Mouse (Mus musculus): ENCODE measurements around the gene Noxred1.

Gene Noxred1

GRCm38 (mm10) chr12:87230379-87230895 lies 8.1 kb downstream of the Noxred1 start:
- no peak for DNase-seq (ENCODE audit: low read depth, low spot score)

DNA sequence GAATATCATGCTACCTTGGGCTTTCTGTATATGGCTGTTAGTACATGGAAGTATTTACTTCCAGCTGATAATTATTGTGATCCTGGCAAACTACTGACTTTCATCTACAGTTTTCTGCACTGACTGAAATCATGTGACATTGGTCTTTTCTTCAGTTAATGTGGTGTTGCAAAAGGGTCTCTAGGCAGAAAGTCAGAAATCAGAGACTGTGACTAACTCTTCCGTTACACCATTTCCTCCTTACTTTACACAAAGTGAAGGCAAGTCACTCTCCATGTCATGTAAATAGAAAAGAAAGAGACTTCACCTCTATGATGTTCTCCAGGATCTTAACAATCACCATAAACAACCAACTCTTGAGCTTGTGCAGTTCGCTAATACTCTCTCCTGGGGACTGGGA lies 8.9 kb downstream of the Noxred1 start:
- DNase-seq (ENCODE audit: low read depth, low spot score): no peak

- peak; percentile 86 for DNase-seq (ENCODE audit: low read depth, low spot score)
These were observed 11.7 kb downstream of the Noxred1 start for GRCm38 (mm10) chr12:87226801-87227200.

DNA sequence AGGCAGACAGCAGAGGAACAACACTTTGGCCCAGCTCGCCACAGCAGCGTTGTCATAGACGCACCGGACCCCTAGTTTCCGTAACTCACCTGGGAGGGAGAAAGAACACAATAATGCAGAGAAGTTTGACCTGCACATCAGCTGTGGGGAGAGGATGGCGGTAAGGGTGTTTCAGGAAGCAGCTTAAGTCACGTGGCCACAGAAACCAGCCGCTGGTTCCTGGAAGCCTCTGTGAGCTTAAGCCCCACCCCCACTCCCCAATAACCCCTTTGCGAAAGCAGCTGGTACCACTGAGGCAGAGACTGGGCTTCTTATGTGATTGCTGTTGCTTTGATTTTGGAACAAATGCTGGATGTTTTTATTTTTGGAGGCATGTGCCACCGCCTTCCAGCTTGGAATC lies 13.6 kb downstream of the Noxred1 start:
- peak; percentile 85 for DNase-seq (ENCODE audit: low read depth, low spot score)

GRCm38 (mm10) chr12:87219362-87219761 lies 19.2 kb downstream of the Noxred1 start:
- no peak for DNase-seq (ENCODE audit: low read depth, low spot score)

DNA sequence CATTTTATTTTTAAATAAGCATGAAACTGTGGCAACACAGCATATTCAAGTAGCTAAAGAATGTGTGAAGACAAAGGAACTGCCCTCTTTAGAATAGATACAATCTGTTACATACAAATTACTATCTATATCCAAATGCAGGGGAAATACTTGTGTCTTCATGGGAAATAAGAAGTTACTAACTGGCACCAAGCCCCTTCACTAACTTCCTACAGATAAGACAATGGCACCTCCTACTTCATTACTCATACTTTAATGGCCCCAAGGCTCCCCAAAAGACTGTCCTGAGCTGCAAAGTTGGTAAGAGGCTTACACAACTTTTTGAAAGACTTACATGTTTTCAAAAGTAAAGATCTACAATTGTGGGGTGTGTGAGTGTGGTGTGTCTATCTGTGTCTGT lies 20.9 kb downstream of the Noxred1 start:
- DNase-seq (ENCODE audit: low read depth, low spot score): no peak

DNA sequence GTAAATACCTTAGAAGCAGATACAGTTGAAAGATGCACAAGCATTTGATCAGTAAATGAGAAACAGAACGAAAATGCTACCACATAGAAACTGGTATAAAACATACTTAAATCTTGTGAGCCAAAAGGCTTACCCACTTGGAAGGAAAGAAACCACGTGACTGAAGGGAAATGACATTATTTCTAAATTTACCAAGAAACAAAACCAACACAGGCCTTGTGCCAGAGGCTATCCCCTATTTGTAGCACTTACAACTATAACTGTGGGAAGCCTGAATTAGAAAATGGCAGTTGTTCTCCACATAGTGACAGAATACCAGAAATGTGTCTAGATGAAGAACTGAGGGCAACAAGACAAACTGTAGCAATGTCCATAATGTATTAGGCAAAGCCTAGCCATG lies 22.5 kb downstream of the Noxred1 start:
- no peak for DNase-seq (ENCODE audit: low read depth, low spot score)

- no peak for DNase-seq (ENCODE audit: low read depth, low spot score)
These were observed 25.5 kb downstream of the Noxred1 start for GRCm38 (mm10) chr12:87212844-87213606.

DNA sequence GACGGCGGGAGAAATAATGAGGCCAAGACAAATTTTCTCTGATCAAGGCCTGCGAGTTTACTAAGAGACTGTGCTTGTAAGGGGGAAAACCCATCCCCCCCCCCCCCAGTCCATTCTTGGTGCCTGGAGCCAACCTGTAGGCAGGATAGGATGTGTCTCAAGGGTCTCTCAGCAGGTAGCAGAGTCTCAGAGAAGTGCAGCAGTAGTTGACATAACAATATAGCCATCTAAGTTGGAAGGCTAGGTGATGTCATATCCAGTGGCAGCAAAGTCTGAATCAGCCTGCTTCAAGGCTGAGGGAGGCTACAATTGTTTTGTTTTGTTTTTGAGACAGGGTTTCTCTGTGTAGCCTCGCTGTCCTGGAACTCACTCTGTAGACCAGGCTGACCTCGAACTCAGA lies 32.7 kb downstream of the Noxred1 start:
- peak; percentile 69 for DNase-seq (ENCODE audit: low read depth, low spot score)

DNA sequence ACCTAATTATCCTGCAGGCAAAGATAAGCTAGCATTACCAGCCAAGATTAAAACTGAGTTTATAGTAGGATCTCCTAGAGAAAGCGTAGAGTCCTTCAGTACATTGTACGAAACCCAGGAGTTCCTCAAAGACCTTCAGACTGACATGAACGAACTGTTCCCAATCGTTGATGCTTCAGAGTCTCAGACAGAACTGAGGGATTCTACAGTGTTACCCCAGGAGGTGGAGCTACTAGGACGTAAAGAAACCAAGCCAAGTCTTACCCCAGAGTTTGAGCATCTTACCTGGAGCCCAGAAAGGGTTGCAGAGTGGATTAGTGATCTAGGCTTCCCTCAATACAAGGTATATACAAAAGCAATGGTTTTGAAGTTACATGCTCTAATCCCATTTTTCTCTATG lies 36.8 kb downstream of the Noxred1 start:
- no peak for DNase-seq (ENCODE audit: low read depth, low spot score)

DNA sequence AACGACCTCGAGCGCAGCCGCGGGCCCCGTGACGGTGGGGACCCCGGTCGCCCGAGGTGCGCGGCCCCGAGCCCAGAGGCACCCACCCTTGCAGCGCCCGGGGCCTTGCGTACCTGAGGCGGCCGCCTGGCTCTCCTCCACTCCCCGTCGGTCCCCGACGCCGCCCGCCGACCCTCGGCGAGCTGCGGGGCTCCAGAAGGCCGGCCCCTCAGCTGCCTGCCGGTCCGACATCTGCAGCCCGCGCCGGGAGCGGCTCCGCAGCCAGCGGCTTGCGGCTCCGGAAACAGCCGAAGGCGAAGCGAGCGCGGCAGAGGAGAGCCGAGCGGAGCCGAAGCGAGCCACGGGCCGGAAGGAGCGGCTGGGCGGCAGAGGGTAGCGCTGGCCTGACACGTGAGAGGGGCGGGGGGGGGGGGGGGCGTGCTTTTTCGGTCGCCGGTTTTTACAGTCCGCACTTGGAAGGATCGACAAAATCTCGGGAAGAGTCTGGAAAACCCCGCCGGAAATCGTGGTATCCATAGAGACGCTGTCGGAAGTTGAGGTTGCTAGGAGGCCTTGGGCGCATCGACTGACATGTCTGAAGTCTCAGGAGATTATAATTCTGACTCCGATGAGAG lies 38.5 kb downstream of the Noxred1 start, which contains the start of gene Tmed8:
Gene Tmed8, minus strand, starts transcription at position 482 of the 614 bp plus-strand sequence.
- peak; percentile 96 for DNase-seq (ENCODE audit: low read depth, low spot score)

DNA sequence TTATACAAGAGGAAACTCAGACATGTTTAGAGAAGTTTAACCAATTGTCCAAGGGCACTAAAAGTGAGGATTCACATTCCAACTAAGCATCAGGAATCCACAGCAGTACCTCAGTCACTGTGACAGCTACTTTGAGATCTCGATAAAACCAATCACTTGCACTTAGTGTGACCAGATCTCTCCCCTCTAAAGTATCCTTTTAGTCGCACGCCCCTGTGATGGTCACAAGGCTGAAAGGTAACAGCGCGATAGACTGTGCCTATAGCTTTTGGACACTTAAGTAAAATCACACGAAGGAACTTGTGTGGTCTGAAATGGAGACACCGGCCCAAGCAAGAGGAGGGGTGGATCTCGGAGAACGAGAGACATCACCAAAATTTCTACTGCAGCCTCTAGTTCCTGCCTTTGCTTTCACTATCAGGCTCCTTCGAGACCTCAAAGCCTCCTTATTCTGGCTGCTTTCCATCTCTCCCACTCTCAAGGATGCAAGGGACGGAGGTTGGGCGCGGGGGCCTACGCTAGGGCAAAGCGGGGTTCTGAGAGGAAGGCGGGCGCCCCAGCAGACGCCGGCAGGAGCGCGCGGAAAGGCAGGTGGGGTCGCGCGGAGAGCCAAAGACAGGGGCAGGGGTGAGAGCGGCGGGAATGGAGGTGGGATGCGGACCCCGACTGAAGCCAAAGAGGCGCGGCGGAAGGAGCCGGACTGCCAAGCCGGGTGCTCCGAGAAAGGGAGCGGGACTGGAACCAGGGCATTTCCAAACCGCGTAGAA lies 39.1 kb downstream of the Noxred1 start, which contains the start of gene Samd15:
Gene Samd15, plus strand, starts transcription at position 518 of the 767 bp plus-strand sequence.
- peak; percentile 73 for DNase-seq (ENCODE audit: low read depth, low spot score)

DNA sequence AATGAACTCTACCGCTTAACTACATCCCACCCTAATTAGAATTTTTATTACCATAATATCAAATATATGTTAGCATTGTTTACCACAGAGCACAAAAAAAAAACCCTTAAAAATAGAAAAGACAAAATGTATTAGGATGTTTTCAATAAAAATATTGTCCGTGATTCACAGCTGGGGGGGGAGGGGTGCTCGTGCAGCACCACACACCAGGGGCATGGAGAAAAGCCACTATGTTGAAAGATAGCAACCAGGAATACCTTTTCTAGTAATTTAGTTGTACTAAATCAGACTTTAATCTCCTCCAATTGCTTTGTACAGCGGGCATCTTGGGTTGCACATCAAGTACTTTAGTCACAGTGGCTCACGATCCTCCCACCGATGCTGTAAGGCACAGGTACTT lies 39.7 kb downstream of the Noxred1 start:
- DNase-seq (ENCODE audit: low read depth, low spot score): no peak

DNA sequence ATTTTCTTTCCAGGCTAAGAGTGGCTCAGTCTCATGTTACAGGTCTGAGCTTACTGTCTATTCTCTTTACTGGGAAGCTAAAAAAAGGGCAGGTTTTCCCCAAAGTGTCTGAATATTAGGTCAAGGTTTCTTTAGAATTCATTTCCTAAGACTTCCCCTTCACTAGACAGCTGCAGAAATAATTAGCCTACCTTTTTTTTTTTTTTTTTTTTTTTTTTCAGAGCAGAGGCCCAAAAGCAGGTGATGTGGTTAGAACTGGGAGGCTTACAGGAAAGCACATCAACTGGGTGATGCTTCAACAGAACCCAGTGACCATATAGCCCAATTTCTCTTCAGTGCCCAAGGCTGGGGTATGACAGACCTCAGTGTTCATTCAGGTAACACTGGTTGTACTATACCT lies 42.2 kb downstream of the Noxred1 start:
- no peak for DNase-seq (ENCODE audit: low read depth, low spot score)

DNA sequence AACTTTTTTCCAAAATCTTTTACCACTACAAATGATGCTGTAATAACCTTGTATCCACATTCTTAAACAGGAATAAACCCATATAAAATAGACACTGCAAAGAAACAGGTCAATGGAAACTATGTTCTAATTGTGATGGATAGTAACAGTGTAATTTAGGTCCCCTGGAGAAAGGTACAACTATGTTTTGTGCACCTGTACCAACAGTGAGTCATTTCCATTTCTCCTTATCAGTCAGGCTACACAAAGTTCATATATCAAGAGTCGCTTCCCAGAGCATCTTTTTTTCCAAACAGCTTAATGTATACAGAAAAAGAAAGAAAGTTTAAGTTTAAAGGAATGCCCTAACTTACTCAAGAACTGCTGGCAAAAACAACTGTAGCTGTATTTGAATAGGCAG lies 43.5 kb downstream of the Noxred1 start:
- DNase-seq (ENCODE audit: low read depth, low spot score): no peak

DNA sequence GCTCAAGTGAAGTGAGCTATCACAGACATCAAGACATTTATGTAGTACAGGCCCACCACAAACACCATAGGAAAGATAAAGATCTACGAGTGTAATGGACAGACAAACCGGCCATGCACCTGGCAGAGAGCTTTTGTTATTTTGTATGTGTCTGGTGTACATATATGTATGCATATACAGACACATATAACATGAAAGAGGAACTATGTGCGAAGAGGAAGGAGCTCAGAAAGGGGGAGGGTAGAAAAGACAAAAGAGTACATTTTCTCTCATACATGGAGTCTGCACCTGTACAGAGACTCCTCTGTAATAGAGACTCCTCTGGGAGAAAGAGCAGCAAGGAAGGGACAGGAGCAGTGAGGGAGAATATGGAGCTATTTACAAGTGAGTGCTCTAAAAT lies 45.5 kb downstream of the Noxred1 start:
- DNase-seq (ENCODE audit: low read depth, low spot score): no peak

DNA sequence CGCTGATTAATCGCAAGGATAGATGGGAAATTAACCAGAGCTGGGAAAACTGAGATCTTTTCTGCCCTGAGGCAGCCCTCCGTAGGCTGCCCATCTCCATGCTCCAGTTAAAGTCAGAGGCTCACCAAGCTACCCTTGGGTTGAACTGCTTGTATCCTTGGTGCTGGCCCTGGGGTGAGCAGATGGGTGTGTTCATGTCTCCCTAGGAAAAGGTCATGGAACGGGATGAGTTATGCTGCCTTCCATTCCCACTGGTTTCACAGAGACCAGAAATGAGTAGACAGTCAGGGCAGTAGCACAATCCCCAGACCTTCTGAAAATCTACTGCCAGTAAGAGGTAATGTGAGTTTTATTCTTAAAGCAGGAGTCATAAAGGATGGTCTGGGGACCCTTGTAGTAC lies 60.9 kb downstream of the Noxred1 start:
- DNase-seq (ENCODE audit: low read depth, low spot score): no peak

- no peak for DNase-seq (ENCODE audit: low read depth, low spot score)
These were observed 63.2 kb downstream of the Noxred1 start for GRCm38 (mm10) chr12:87175194-87175946.
